Comparison of ENCODE assay signal across 27 mouse cellular contexts in genomic region chr12:50499796-50500504, GRCm38 (mm10).
"Had no signal": no experiment of that assay in that cellular context is flagged by ENCODE, and none has a peak within 500 bp of the region (broad histone marks: within the 10 kb centered on the region; RNA-seq: fewer than 3 reads in every experiment).

No protein-coding gene starts in this region.

- H3K4me1 ChIP-seq: heart, embryonic 10.5 days; hindbrain, embryonic 10.5 days; hindbrain, embryonic 12.5 days; intestine, embryonic 15.5 days; liver, embryonic 13.5 days had no signal

- DNase-seq: gastrocnemius, adult 2 months; gastrocnemius, postnatal 10 days; gastrocnemius, postnatal 25 days; heart, adult 18-20 months; heart, postnatal 10 days; heart, postnatal 4 days; kidney, adult 18-20 months; kidney, adult 8-10 months; kidney, postnatal 10 days; kidney, postnatal 25 days; kidney, postnatal 4 days; liver; liver, embryonic 13.5 days had no signal

- H3K9ac ChIP-seq: heart, embryonic 12.5 days; hindbrain, embryonic 12.5 days; hindbrain, embryonic 14.5 days; intestine, embryonic 15.5 days; limb, embryonic 12.5 days; liver, embryonic 13.5 days had no signal

- H3K27me3 ChIP-seq: heart, embryonic 12.5 days; hindbrain, embryonic 12.5 days; intestine, embryonic 15.5 days; limb, embryonic 12.5 days; liver, embryonic 13.5 days had no signal

- H3K4me3 ChIP-seq: gastrocnemius, adult 2 months; heart, embryonic 10.5 days; heart, embryonic 12.5 days; hindbrain, embryonic 10.5 days; hindbrain, embryonic 12.5 days; intestine, embryonic 15.5 days; layer of hippocampus, adult 2 months; left cerebral cortex, adult 2 months; limb, embryonic 10.5 days; limb, embryonic 12.5 days; liver, embryonic 13.5 days had no signal

- H3K36me3 ChIP-seq: heart, embryonic 10.5 days; heart, embryonic 12.5 days; hindbrain, embryonic 10.5 days; hindbrain, embryonic 12.5 days; intestine, embryonic 15.5 days; limb, embryonic 10.5 days; limb, embryonic 12.5 days; liver, embryonic 13.5 days had no signal

- H3K9me3 ChIP-seq: heart, embryonic 10.5 days; heart, embryonic 12.5 days; hindbrain, embryonic 10.5 days; hindbrain, embryonic 12.5 days; intestine, embryonic 15.5 days; limb, embryonic 10.5 days; limb, embryonic 12.5 days had no signal

- ATAC-seq: hindbrain, embryonic 16.5 days; inflammation-experienced regulatory T-cells, adult 6 months; intestine, embryonic 15.5 days; intestine, postnatal 0 days had no signal

- H3K4me2 ChIP-seq: heart, embryonic 12.5 days; hindbrain, embryonic 12.5 days; hindbrain, embryonic 14.5 days; intestine, embryonic 15.5 days; limb, embryonic 12.5 days; liver, embryonic 11.5 days; liver, embryonic 13.5 days had no signal

- H3K27ac ChIP-seq: gastrocnemius, adult 2 months; heart, embryonic 10.5 days; hindbrain, embryonic 10.5 days; hindbrain, embryonic 12.5 days; hindbrain, embryonic 14.5 days; intestine, embryonic 15.5 days; layer of hippocampus, adult 2 months; left cerebral cortex, adult 2 months; limb, embryonic 10.5 days; limb, embryonic 12.5 days; liver, embryonic 13.5 days had no signal
